ENCODE assay signal across 8 mouse cellular contexts in the genomic region with DNA sequence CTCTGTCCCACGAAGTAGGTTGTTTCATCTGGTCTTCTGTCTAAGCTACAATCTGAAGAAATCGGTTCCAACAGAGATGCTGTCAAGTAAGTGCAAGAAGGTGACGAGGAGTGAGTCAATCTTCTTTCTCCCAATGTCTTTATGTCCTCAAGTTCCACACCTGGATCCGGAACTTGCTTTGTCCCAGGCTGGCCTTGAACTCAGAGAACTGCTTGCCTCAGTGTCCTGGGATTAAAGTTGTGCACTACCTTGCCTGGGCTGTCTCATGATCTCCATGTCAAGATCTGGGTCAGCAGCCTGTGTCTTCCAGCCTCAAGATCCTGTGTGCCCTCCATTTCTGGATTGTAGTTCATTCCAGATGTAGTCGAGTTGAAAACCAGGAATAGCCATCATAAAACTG. TPM values are rescaled to one million over a fixed set of nuclear protein-coding genes. Genes with fewer than 3 reads are reported as not detected.
DNase-seq lines count a peak whose midpoint lies in the region; ATAC-seq lines count a peak whose summit lies in the region.

A gene (minus strand): TSS at position 101 of the 400 bp plus-strand sequence.

- H3K27me3 ChIP-seq in kidney, embryonic 15.5 days, result no peaks in the 10 kb centered on the region
- H3K27me3 ChIP-seq in megakaryocyte, embryonic 14.5 days (replicated peaks), result no peaks in the 10 kb centered on the region

- peak within 1 kb of the TSS; percentile 81 for H3K27ac ChIP-seq in kidney, embryonic 15.5 days

- no peak for ATAC-seq in kidney, embryonic 15.5 days (replicated peaks; ENCODE audit: low FRiP score)
- no peak for ATAC-seq in inflammation-experienced regulatory T-cells, adult 6 months

- H3K9me3 ChIP-seq in kidney, embryonic 15.5 days (replicated peaks), result no peaks in the 10 kb centered on the region
- H3K9me3 ChIP-seq in megakaryocyte, embryonic 14.5 days, result no peaks in the 10 kb centered on the region

- DNase-seq in kidney, postnatal 25 days, result no peak
- no peak for DNase-seq in adrenal gland, postnatal 36 days
- no peak for DNase-seq in gastrocnemius, postnatal 25 days
- no peak for DNase-seq in frontal cortex, postnatal 25 days (ENCODE audit: low spot score in 2 of 2)
- DNase-seq in retina, postnatal 1 day, result no peak

- H3K9ac ChIP-seq in kidney, embryonic 15.5 days, result peak within 1 kb of the TSS; percentile 93

- peaks cover 11% of the 10 kb centered on the region for H3K4me1 ChIP-seq in kidney, embryonic 15.5 days
- H3K4me1 ChIP-seq in megakaryocyte, embryonic 14.5 days, result peaks cover 22% of the 10 kb centered on the region

- H3K4me2 ChIP-seq in kidney, embryonic 15.5 days, result peak within 1 kb of the TSS; percentile 74

- H3K4me3 ChIP-seq in kidney, embryonic 15.5 days (replicated peaks), result peak within 1 kb of the TSS; percentile 98
- H3K4me3 ChIP-seq in megakaryocyte, embryonic 14.5 days (replicated peaks), result peak within 1 kb of the TSS; percentile 97

- peaks cover 16% of the 10 kb centered on the region for H3K36me3 ChIP-seq in kidney, embryonic 15.5 days
- H3K36me3 ChIP-seq in megakaryocyte, embryonic 14.5 days (replicated peaks; ENCODE audit: low read length), result peaks cover 25% of the 10 kb centered on the region

- WGBS in kidney, embryonic 15.5 days, result 86% methylated on average over 5 of the region's 5 CpGs

RNA-seq across cellular contexts. Expression of the gene that starts here (rescaled TPM):
- polyA plus RNA-seq in kidney, embryonic 15.5 days (2015; fragmentation: Nextera tagmentation; extraction: Ambion mirVana), result 148 and 154 TPM in 2 replicates
- 100 to 1,000 TPM; 109 to 121 TPM for total RNA-seq in adrenal gland, postnatal 36 days (2021)
- 10 to 100 TPM; 44.1 to 55.2 TPM for total RNA-seq in gastrocnemius, postnatal 25 days (2021)
- 10 to 100 TPM; 31.6 to 40.5 (median 38.6) TPM for polyA plus RNA-seq in inflammation-experienced regulatory T-cells, adult 6 months (2017; shearing (Covaris generic))
- 21.6 and 123 TPM in 2 replicates for polyA plus RNA-seq in megakaryocyte, embryonic 14.5 days (2012; ENCODE audit: insufficient read depth, low replicate concordance)
